Mouse (Mus musculus): ENCODE data around the gene Ankrd44. TPM values are rescaled to one million over a fixed set of nuclear protein-coding genes. Genes with fewer than 3 reads are reported as not detected.

Ankrd44 gene
- polyA plus RNA-seq, 1 experiment from 2014 or later = 4.8 TPM

GRCm38 (mm10) chr1:54788337-54788736 is 137.8 kb downstream of the Ankrd44 start:
- Histone ChIP-seq H3K4me3 (ENCODE audit: low read depth, low read length) (no peak overlapping the region), H3K9me3 (replicated peaks; ENCODE audit: control insufficient read depth, low read length) (no peaks in the 10 kb centered on the region), H3K27ac (ENCODE audit: low read length) (no peak overlapping the region), H3K27me3 (ENCODE audit: control insufficient read depth, insufficient read depth, low read depth, low read length) (no peaks in the 10 kb centered on the region), H3K9ac (ENCODE audit: low read depth, low read length) (no peak overlapping the region), H3K4me2 (ENCODE audit: low read depth, low read length) (no peak overlapping the region), H3K4me1 (ENCODE audit: control insufficient read depth, low read depth, low read length) (no peaks in the 10 kb centered on the region), H3K36me3 (ENCODE audit: control insufficient read depth, insufficient read depth) (no peaks in the 10 kb centered on the region)
- 59% methylated on average over 4 of the region's 4 CpGs for WGBS (ENCODE audit: insufficient replicate concordance)
- no peak for ATAC-seq (ENCODE audit: low read depth)

GRCm38 (mm10) chr1:54778151-54778550 is 148.0 kb downstream of the Ankrd44 start:
- Histone ChIP-seq H3K9me3 (replicated peaks; ENCODE audit: control insufficient read depth, low read length) (no peaks in the 10 kb centered on the region), H3K9ac (ENCODE audit: low read depth, low read length) (no peak overlapping the region), H3K4me1 (ENCODE audit: control insufficient read depth, low read depth, low read length) (no peaks in the 10 kb centered on the region), H3K4me3 (ENCODE audit: low read depth, low read length) (no peak overlapping the region), H3K4me2 (ENCODE audit: low read depth, low read length) (no peak overlapping the region), H3K27ac (ENCODE audit: low read length) (no peak overlapping the region), H3K36me3 (ENCODE audit: control insufficient read depth, insufficient read depth) (no peaks in the 10 kb centered on the region), H3K27me3 (ENCODE audit: control insufficient read depth, insufficient read depth, low read depth, low read length) (no peaks in the 10 kb centered on the region)
- 63% methylated on average over 6 of the region's 6 CpGs for WGBS (ENCODE audit: insufficient replicate concordance)
- no peak for ATAC-seq (ENCODE audit: low read depth)

GRCm38 (mm10) chr1:54777104-54777503 is 149.1 kb downstream of the Ankrd44 start:
- 49% methylated on average over 6 of the region's 6 CpGs for WGBS (ENCODE audit: insufficient replicate concordance)
- no peaks in the 10 kb centered on the region for H3K9me3 ChIP-seq (replicated peaks; ENCODE audit: control insufficient read depth, low read length)
- H3K4me3 ChIP-seq (ENCODE audit: low read depth, low read length) = no peak overlapping the region
- no peaks in the 10 kb centered on the region for H3K27me3 ChIP-seq (ENCODE audit: control insufficient read depth, insufficient read depth, low read depth, low read length)
- H3K4me1 ChIP-seq (ENCODE audit: control insufficient read depth, low read depth, low read length) = no peaks in the 10 kb centered on the region
- no peak for ATAC-seq (ENCODE audit: low read depth)
- no peak overlapping the region for H3K4me2 ChIP-seq (ENCODE audit: low read depth, low read length)
- no peaks in the 10 kb centered on the region for H3K36me3 ChIP-seq (ENCODE audit: control insufficient read depth, insufficient read depth)
- H3K27ac ChIP-seq (ENCODE audit: low read length) = no peak overlapping the region
- no peak overlapping the region for H3K9ac ChIP-seq (ENCODE audit: low read depth, low read length)

GRCm38 (mm10) chr1:54776116-54776515 is 150.1 kb downstream of the Ankrd44 start:
- H3K9me3 ChIP-seq (replicated peaks; ENCODE audit: control insufficient read depth, low read length) = no peaks in the 10 kb centered on the region
- H3K4me3 ChIP-seq (ENCODE audit: low read depth, low read length) = no peak overlapping the region
- no peaks in the 10 kb centered on the region for H3K36me3 ChIP-seq (ENCODE audit: control insufficient read depth, insufficient read depth)
- no peaks in the 10 kb centered on the region for H3K4me1 ChIP-seq (ENCODE audit: control insufficient read depth, low read depth, low read length)
- no peak overlapping the region for H3K4me2 ChIP-seq (ENCODE audit: low read depth, low read length)
- no peak overlapping the region for H3K27ac ChIP-seq (ENCODE audit: low read length)
- no peak overlapping the region for H3K9ac ChIP-seq (ENCODE audit: low read depth, low read length)
- ATAC-seq (ENCODE audit: low read depth) = no peak
- 45% methylated on average over 8 of the region's 8 CpGs for WGBS (ENCODE audit: insufficient replicate concordance)
- H3K27me3 ChIP-seq (ENCODE audit: control insufficient read depth, insufficient read depth, low read depth, low read length) = no peaks in the 10 kb centered on the region

- Histone ChIP-seq H3K4me3 (ENCODE audit: low read depth, low read length) (no peak overlapping the region), H3K9ac (ENCODE audit: low read depth, low read length) (no peak overlapping the region), H3K4me2 (ENCODE audit: low read depth, low read length) (no peak overlapping the region), H3K27me3 (ENCODE audit: control insufficient read depth, insufficient read depth, low read depth, low read length) (no peaks in the 10 kb centered on the region), H3K9me3 (replicated peaks; ENCODE audit: control insufficient read depth, low read length) (no peaks in the 10 kb centered on the region), H3K27ac (ENCODE audit: low read length) (no peak overlapping the region), H3K36me3 (ENCODE audit: control insufficient read depth, insufficient read depth) (no peaks in the 10 kb centered on the region), H3K4me1 (ENCODE audit: control insufficient read depth, low read depth, low read length) (no peaks in the 10 kb centered on the region)
- WGBS (ENCODE audit: insufficient replicate concordance) = 79% methylated on average over 5 of the region's 5 CpGs
- no peak for ATAC-seq (ENCODE audit: low read depth)
These were observed 153.3 kb downstream of the Ankrd44 start for GRCm38 (mm10) chr1:54772843-54773242.

GRCm38 (mm10) chr1:54771471-54771870 is 154.7 kb downstream of the Ankrd44 start:
- Histone ChIP-seq H3K36me3 (ENCODE audit: control insufficient read depth, insufficient read depth) (no peaks in the 10 kb centered on the region), H3K27ac (ENCODE audit: low read length) (no peak overlapping the region), H3K4me3 (ENCODE audit: low read depth, low read length) (no peak overlapping the region), H3K9me3 (replicated peaks; ENCODE audit: control insufficient read depth, low read length) (no peaks in the 10 kb centered on the region), H3K9ac (ENCODE audit: low read depth, low read length) (no peak overlapping the region), H3K27me3 (ENCODE audit: control insufficient read depth, insufficient read depth, low read depth, low read length) (no peaks in the 10 kb centered on the region), H3K4me1 (ENCODE audit: control insufficient read depth, low read depth, low read length) (no peaks in the 10 kb centered on the region), H3K4me2 (ENCODE audit: low read depth, low read length) (no peak overlapping the region)
- WGBS (ENCODE audit: insufficient replicate concordance) = 66% methylated on average over 3 of the region's 3 CpGs
- ATAC-seq (ENCODE audit: low read depth) = no peak

- no peaks in the 10 kb centered on the region for H3K4me1 ChIP-seq (ENCODE audit: control insufficient read depth, low read depth, low read length)
- H3K9ac ChIP-seq (ENCODE audit: low read depth, low read length) = no peak overlapping the region
- H3K36me3 ChIP-seq (ENCODE audit: control insufficient read depth, insufficient read depth) = no peaks in the 10 kb centered on the region
- H3K27ac ChIP-seq (ENCODE audit: low read length) = no peak overlapping the region
- H3K4me3 ChIP-seq (ENCODE audit: low read depth, low read length) = no peak overlapping the region
- H3K9me3 ChIP-seq (replicated peaks; ENCODE audit: control insufficient read depth, low read length) = no peaks in the 10 kb centered on the region
- no peak for ATAC-seq (ENCODE audit: low read depth)
- H3K27me3 ChIP-seq (ENCODE audit: control insufficient read depth, insufficient read depth, low read depth, low read length) = no peaks in the 10 kb centered on the region
- WGBS (ENCODE audit: insufficient replicate concordance) = 61% methylated on average over 3 of the region's 3 CpGs
- no peak overlapping the region for H3K4me2 ChIP-seq (ENCODE audit: low read depth, low read length)
These were observed 159.0 kb downstream of the Ankrd44 start for GRCm38 (mm10) chr1:54767221-54767620.

GRCm38 (mm10) chr1:54765632-54766238 is 160.5 kb downstream of the Ankrd44 start:
- Histone ChIP-seq H3K4me3 (ENCODE audit: low read depth, low read length) (no peak overlapping the region), H3K9me3 (replicated peaks; ENCODE audit: control insufficient read depth, low read length) (no peaks in the 10 kb centered on the region), H3K36me3 (ENCODE audit: control insufficient read depth, insufficient read depth) (no peaks in the 10 kb centered on the region), H3K4me2 (ENCODE audit: low read depth, low read length) (no peak overlapping the region), H3K4me1 (ENCODE audit: control insufficient read depth, low read depth, low read length) (no peaks in the 10 kb centered on the region), H3K27me3 (ENCODE audit: control insufficient read depth, insufficient read depth, low read depth, low read length) (no peaks in the 10 kb centered on the region), H3K27ac (ENCODE audit: low read length) (no peak overlapping the region), H3K9ac (ENCODE audit: low read depth, low read length) (no peak overlapping the region)
- ATAC-seq (ENCODE audit: low read depth) = no peak
- 73% methylated on average over 2 of the region's 2 CpGs for WGBS (ENCODE audit: insufficient replicate concordance)

GRCm38 (mm10) chr1:54762216-54762807 is 163.9 kb downstream of the Ankrd44 start:
- Histone ChIP-seq H3K4me3 (ENCODE audit: low read depth, low read length) (no peak overlapping the region), H3K9ac (ENCODE audit: low read depth, low read length) (no peak overlapping the region), H3K27ac (ENCODE audit: low read length) (no peak overlapping the region), H3K4me1 (ENCODE audit: control insufficient read depth, low read depth, low read length) (no peaks in the 10 kb centered on the region), H3K4me2 (ENCODE audit: low read depth, low read length) (no peak overlapping the region), H3K9me3 (replicated peaks; ENCODE audit: control insufficient read depth, low read length) (no peaks in the 10 kb centered on the region), H3K36me3 (ENCODE audit: control insufficient read depth, insufficient read depth) (no peaks in the 10 kb centered on the region), H3K27me3 (ENCODE audit: control insufficient read depth, insufficient read depth, low read depth, low read length) (no peaks in the 10 kb centered on the region)
- no peak for ATAC-seq (ENCODE audit: low read depth)
- 73% methylated on average over 10 of the region's 10 CpGs for WGBS (ENCODE audit: insufficient replicate concordance)

Data from liver, embryonic 16.5 days (tissue).